Mouse (Mus musculus) layer of hippocampus, postnatal 10 days (tissue): ENCODE measurements at regions not wholly inside any gene's neighbourhood (a gene's known extent, or its start where the extent isn't known, plus 50 kb on each side); places are given as distances from the start of the nearest gene placed in this dataset.

Experiments used
- DNase-seq, 2 experiments: peaks; one replicate each; pipeline ENCODE4 v3.0.0; 2021; ENCODE audit warnings: low spot score in 2 of 2

DNA sequence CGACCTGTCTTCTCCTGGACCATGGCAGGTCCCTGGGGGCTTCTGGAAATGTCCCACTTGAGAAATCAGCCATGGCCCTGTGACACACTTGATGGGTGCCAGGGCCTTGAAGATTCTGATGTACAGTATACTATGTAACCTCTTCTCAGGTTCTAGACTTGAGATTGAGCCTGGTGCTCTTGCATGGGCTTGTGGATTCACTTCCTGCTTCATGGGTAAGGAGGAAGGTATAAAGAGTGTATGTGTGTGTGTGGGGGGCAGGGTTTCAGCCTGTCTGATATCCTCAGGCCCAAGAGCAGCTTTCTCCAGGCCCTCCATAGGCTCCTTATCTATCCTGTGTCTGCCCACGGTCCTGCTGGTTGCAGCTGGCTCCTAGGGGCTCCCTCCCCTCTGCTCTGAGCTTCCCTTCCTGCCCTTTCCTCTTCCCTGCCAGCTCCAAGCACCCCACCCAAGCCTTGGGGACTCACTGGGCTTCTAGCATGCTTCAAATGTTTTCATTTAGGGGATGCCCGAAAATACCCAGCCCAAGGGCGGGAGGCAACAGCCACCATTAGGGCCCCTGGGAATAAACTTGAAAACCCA, 61.9 kb upstream of the Ccnd1 start:
- DNase-seq, result no peak

DNA sequence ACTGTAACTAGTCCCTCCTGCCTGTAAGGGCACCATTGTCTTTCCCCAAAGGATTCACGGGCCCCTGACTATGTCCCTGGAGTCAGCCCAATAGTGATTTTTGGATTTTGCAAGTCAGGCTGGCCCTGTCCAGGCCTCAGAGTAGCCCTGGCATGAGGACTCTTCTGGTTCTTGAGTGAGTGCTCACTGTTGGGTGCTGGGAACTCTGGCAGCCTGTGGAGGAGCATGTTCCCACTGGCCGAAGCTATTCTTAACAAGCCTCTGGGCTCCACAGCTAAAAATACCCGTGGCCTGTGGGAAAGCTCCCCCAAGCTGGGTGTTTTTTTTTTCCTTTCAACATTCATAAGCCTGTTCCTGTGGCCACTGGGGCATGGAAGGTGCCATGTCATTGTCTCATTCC, 60.0 kb upstream of the Ccnd1 start:
- DNase-seq, result no peak

DNA sequence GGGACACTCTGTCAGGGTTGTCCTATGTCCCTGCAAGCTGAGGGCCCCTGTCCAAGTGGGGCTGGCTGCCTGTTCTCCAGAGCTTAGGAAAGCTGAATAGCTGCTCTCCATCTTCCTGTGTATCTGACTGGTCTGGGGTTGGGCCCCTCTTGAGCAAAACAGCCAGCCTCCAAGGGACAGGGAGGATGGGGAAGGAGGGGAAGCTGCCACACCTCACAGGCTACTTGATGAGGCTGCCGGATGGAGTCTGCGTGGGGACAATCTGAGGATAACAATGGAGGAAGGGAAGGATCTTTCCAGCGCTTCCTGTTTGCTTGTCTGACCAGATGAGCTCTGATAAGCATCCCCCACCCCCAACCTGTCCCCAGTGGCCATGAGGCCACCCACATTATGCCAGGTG, 57.1 kb upstream of the Ccnd1 start:
- no peak for DNase-seq

DNA sequence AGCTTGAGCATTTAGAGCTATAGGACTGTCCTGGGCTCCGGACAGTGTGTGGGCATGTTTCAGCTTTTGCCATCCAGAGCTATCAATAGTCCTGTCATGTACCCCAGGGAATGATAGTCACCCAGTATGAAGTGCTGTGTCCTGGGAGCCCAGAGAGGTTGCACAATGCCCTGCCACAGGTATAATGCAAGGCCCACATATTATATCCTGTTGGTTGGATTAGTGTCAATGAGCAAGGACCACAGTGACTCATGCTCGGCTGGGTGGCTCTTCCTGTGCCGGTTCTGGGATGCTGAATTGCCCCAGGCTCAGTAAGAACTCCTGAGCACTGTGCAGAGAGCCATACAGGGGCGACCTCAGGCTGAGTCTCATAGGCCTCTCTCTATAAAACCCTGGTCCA, 54.5 kb upstream of the Ccnd1 start:
- no peak for DNase-seq

DNA sequence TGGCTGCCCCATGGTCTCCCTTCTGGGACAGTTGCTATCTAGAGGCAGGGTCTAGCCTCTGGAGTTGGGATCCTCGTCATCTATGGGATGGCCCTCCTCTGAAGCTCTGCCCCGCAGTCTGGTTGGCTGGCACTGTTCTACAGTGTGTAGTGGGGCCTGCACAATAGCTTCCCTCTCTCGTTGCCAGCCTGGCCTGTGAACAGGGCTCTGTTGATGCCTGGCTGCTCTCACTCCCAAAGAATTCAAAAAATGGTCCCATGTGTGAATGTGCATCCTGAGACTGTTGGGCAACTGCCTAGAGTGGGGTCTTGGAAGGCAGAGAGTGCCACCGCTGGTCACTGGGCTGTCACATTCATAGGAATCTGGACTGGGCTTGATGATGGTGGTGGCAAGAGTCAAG, 53.8 kb upstream of the Ccnd1 start:
- DNase-seq, result peak; percentile 20 to 30

DNA sequence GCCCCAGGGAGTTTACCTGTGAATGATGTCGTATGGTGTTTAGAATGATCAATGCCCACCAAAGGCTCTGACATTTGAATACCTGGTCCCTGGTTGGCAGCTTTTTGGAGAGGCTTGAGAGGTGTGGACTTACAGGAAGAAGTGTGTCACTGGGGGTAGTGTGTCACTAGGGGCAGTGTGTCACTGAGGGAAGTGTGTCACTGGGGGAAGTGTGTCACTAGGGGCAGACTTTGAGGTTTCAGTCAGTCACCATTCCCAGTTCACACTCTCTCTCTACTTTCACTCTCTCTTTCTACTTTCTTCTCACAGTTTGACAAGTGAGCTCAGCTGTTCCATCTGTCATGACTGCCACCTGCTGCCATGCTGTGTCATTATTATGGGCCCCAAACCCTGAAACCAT, 52.0 kb upstream of the Ccnd1 start:
- no peak for DNase-seq
